Mouse (Mus musculus): ENCODE results near the gene S100a7a.

The S100a7a gene

GRCm38 (mm10) chr3:90627366-90627765, 26.5 kb upstream of the S100a7a start:
- in situ Hi-C loops (cut with MboI, MseI): no loop called here

- in situ Hi-C loops (cut with MboI, MseI): no loop called here
These were observed 26.0 kb upstream of the S100a7a start for GRCm38 (mm10) chr3:90627807-90628206.

- in situ Hi-C loops (cut with MboI, MseI): no loop called here
These were observed 24.5 kb upstream of the S100a7a start for GRCm38 (mm10) chr3:90629298-90629697.

GRCm38 (mm10) chr3:90631984-90632383, 21.8 kb upstream of the S100a7a start:
- in situ Hi-C loops (cut with MboI, MseI): no loop called here

GRCm38 (mm10) chr3:90638511-90639275, 15.1 kb upstream of the S100a7a start:
- in situ Hi-C loops (cut with MboI, MseI): no loop called here

GRCm38 (mm10) chr3:90639511-90640154, 14.2 kb upstream of the S100a7a start:
- in situ Hi-C loops (cut with MboI, MseI): no loop called here

- in situ Hi-C loops (cut with MboI, MseI): no loop called here
These were observed 12.8 kb upstream of the S100a7a start for GRCm38 (mm10) chr3:90640981-90641380.

- in situ Hi-C loops (cut with MboI, MseI): no loop called here
These were observed 9.6 kb upstream of the S100a7a start for GRCm38 (mm10) chr3:90644220-90644619.

GRCm38 (mm10) chr3:90647291-90647690, 6.5 kb upstream of the S100a7a start:
- in situ Hi-C loops (cut with MboI, MseI): no loop called here

GRCm38 (mm10) chr3:90648981-90649380, 4.8 kb upstream of the S100a7a start:
- in situ Hi-C loops (cut with MboI, MseI): no loop called here

- in situ Hi-C loops (cut with MboI, MseI): no loop called here
These were observed 4.0 kb upstream of the S100a7a start for GRCm38 (mm10) chr3:90649832-90650231.

GRCm38 (mm10) chr3:90652878-90653508, 824 bp upstream of the S100a7a start:
- in situ Hi-C loops (cut with MboI, MseI): no loop called here

- in situ Hi-C loops (cut with MboI, MseI): no loop called here
These were observed 3.6 kb downstream of the S100a7a start for GRCm38 (mm10) chr3:90657405-90657804.

- in situ Hi-C loops (cut with MboI, MseI): loop anchor here (10.0 kb wide), 1 partner anchor 915 kb away; no protein-coding TSS in a partner anchor
These were observed 5.7 kb downstream of the S100a7a start for GRCm38 (mm10) chr3:90659364-90660044.

- in situ Hi-C loops (cut with MboI, MseI): loop anchor here (10.0 kb wide), 1 partner anchor 911 kb away; no protein-coding TSS in a partner anchor
These were observed 10.4 kb downstream of the S100a7a start for GRCm38 (mm10) chr3:90664219-90664618.

GRCm38 (mm10) chr3:90668846-90669245, 15.0 kb downstream of the S100a7a start, which contains the start of gene S100a8:
TSS of gene S100a8 (plus strand) at chr3:90668978.
- in situ Hi-C loops (cut with MboI, MseI): loop anchor here (10.0 kb wide), 1 partner anchor 906 kb away; no protein-coding TSS in a partner anchor

- in situ Hi-C loops (cut with MboI, MseI): no loop called here
These were observed 24.8 kb downstream of the S100a7a start for GRCm38 (mm10) chr3:90678656-90679055.

GRCm38 (mm10) chr3:90683929-90684328, 30.1 kb downstream of the S100a7a start:
- in situ Hi-C loops (cut with MboI, MseI): no loop called here

GRCm38 (mm10) chr3:90686835-90687234, 33.0 kb downstream of the S100a7a start:
- in situ Hi-C loops (cut with MboI, MseI): no loop called here

- in situ Hi-C loops (cut with MboI, MseI): no loop called here
These were observed 39.7 kb downstream of the S100a7a start for GRCm38 (mm10) chr3:90693496-90693895.

GRCm38 (mm10) chr3:90695613-90696012, 41.8 kb downstream of the S100a7a start, which contains the start of gene S100a9:
TSS of gene S100a9 (minus strand) at chr3:90695721.
- in situ Hi-C loops (cut with MboI, MseI): no loop called here

- in situ Hi-C loops (cut with MboI, MseI): no loop called here
These were observed 48.4 kb downstream of the S100a7a start for GRCm38 (mm10) chr3:90702244-90702643.
